Mouse (Mus musculus): Measurements from ENCODE around the gene Sectm1a.

- TF ChIP-seq CTCF (IDR thresholded peaks at IDR 0.05; ENCODE audit: borderline replicate concordance, extremely low read depth, insufficient read depth, insufficient read length), result no peak
- TF ChIP-seq POLR2A (IDR thresholded peaks at IDR 0.05; ENCODE audit: borderline replicate concordance, extremely low read depth, insufficient read depth, insufficient read length, poor library complexity, severe bottlenecking), result no peak
These were observed 35.7 kb downstream of the Sectm1a start for GRCm38 (mm10) chr11:121045286-121045685.

Measured in brain, embryonic 14.5 days (tissue).